Mouse (Mus musculus): ENCODE data around the gene Eif3m.
"Not testable (repeated sequence)": the region's sequence is repeated elsewhere in the genome, so short reads cannot be mapped to it uniquely, and the experiment has no call there.

Gene Eif3m

GRCm38 (mm10) chr2:105016967-105017287 is at the start of gene Eif3m:
Gene Eif3m, minus strand, starts transcription at chr2:105017080.
- peak; percentile 95 for DNase-seq (ENCODE audit: low read depth, low spot score)

- DNase-seq (ENCODE audit: low read depth, low spot score): no peak
These were observed 46.0 kb upstream of the Eif3m start for GRCm38 (mm10) chr2:105062741-105063372.

GRCm38 (mm10) chr2:105058577-105059116 is 41.8 kb upstream of the Eif3m start:
- no peak for DNase-seq (ENCODE audit: low read depth, low spot score)

DNA sequence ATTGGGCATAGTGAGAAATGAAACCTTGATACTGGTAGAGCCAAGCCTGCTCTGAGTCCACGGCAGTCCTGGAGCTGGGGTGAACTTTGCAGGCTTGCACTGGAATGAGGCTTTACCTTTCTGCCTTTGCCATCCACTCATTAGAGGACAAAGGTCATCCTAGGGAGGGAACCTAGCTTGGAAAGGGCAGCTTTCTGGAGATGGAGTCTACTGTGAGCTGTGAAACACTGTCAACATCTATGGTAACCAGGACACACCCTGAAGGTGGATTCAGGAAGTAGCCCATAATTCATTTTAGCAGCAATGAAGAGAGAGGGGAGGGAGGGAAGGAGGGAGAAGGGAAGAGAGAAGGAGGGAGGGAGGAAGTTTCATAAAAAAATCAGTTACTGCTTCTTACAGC is 38.6 kb upstream of the Eif3m start:
- DNase-seq (ENCODE audit: low read depth, low spot score): no peak

DNA sequence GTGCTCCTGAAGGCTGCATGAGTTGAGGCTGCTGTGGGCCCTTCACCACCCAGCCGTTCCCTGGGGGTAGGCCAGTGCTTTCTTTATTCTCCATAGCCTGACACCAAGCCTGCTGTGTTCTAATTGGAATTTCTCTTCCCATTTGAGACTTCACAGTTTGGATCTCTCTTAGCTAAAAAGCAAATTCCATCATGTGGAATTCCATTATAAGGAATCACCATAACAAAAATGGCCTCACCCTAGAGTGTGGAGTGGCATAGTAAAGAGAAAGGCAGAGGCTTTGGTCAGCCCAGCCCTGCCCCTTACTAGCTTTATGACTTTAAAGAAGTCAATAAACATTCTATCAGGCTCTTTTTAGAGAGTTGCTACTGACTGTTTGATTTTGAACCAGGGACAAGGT is 31.4 kb upstream of the Eif3m start:
- DNase-seq (ENCODE audit: low read depth, low spot score): peak; percentile 92

GRCm38 (mm10) chr2:105043152-105043551 is 26.3 kb upstream of the Eif3m start:
- DNase-seq (ENCODE audit: low read depth, low spot score): no peak

DNA sequence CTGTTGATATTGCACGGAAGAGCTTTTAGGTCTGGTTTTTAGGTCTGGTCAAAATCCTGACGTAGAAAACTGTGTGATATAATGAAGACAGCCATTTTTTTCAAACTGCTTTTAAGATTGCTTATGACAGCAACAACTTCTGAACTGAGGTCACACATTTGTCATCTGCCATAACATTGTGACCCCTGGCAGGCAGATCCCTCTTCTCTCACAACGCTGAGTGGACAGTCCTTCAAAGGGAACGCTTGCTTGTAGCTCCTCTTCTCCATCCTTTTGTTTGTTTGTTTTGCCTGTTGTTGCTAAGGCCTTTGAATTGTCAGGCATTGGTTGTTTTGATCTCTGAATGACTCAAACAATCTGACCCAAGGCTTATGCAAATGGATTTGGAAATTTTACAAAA is 24.0 kb upstream of the Eif3m start:
- no peak for DNase-seq (ENCODE audit: low read depth, low spot score)

- DNase-seq (ENCODE audit: low read depth, low spot score): no peak
These were observed 22.0 kb upstream of the Eif3m start for GRCm38 (mm10) chr2:105038879-105039278.

GRCm38 (mm10) chr2:105037956-105038569 is 21.2 kb upstream of the Eif3m start:
- DNase-seq (ENCODE audit: low read depth, low spot score): peak; percentile 62

DNA sequence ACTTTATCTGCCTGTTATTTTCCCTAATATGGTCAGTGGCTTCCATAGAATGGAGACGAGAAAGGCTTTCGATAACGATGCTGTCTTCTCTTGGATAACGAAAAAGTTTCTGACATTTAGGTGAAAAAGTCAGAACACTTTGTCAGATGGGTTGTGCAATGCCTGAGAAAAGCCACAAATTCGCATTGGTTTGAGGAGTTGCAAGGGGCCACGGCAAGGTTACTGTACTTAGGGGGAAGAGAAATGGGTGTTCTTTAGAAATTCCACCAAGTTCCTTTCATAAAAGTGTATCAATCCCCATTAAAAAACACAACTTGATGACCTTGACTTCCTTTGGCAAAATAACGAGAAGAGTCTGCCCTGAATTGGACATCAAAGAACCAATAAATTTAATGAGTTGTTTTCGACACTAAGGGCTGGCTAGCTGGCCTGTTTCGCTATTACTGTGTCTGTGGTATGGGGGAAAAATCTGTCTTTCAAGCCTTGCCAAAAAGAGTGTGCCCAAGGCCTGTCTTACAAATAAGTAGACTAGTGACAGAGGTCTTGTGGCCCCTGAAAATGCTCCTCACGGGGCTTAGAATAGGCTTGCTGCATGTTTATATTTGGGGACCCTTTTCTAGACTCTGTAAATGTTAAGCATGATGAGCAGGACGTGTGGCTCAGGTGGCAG is 19.7 kb upstream of the Eif3m start:
- no peak for DNase-seq (ENCODE audit: low read depth, low spot score)

GRCm38 (mm10) chr2:105035985-105036384 is 19.1 kb upstream of the Eif3m start:
- no peak for DNase-seq (ENCODE audit: low read depth, low spot score)

GRCm38 (mm10) chr2:105034084-105034483 is 17.2 kb upstream of the Eif3m start:
- DNase-seq (ENCODE audit: low read depth, low spot score): no peak

- no peak for DNase-seq (ENCODE audit: low read depth, low spot score)
These were observed 13.6 kb upstream of the Eif3m start for GRCm38 (mm10) chr2:105030505-105030904.

DNA sequence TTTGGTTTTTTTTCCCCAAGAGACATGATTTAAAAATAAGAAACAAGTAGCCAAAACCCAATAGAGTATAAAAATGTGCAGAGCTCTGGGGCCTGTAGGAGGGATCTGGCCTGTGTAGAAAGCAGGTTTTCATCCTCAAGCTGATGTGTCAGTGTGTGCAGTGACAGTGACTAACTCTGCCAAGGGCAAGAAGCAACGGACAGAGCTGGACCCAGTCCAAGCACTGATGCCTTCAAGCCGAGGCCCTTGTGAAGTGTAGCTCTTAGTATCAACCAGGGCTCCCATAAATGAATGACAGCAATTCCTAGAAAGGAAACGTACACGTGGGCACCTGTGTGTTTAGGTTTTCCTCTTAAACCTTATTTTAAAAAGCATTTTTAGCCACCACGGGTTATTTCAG is 11.9 kb upstream of the Eif3m start:
- no peak for DNase-seq (ENCODE audit: low read depth, low spot score)

DNA sequence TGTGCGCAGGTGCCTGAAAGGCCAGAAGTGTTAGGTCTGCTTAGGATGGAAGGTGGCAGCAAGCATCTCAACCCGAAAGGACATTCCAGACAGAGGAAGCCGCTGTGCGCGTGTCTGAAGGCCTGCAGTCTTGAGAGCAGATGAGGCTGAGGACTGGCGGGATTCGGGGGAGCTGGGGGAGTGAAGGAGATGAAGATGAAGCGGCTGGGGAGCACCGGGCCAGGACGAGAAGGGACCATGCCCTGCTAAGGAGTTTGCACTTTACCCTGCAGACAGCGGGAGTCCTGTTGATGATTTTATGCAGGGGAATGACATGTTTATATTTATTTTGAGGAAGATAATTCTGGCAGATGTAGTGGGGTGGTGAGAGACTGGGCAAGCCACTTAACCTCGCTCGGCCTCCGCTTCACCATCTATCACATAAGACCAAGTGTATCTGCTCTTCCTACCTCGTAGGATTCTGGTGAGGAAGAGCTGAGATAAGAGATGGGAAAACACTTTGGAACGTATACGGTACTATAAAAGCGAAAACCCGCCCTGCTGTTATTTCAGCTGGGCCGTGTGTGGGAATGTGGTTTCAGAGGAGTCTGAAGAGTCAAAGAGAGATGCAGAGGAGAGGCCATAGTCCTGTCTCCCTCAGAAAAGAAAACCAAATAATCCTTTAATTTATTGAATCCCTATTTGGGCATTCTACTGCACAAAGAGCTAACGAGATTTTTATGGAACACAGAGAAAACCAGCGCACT is 10.2 kb upstream of the Eif3m start:
- DNase-seq (ENCODE audit: low read depth, low spot score): peak; percentile 28

DNA sequence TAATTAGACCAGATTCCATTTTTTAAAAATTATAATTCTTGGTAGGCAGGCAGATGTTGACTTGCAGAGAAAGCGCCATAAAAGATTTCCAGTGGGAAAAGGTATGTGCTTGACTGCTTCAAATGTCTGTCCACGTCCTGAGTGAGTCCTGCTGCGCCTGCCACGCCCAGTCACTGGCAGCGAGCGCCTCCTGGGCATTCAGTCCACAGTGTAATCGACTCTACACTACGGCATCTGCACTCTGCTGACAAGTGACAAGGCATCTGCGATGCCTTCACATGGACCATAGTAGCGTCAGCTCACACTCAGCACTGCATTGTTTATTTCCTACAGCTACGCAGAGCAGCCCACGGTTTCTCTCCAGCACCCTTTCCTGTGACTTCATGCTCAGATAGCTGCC is 8.7 kb upstream of the Eif3m start:
- DNase-seq (ENCODE audit: low read depth, low spot score): not testable (repeated sequence)

DNA sequence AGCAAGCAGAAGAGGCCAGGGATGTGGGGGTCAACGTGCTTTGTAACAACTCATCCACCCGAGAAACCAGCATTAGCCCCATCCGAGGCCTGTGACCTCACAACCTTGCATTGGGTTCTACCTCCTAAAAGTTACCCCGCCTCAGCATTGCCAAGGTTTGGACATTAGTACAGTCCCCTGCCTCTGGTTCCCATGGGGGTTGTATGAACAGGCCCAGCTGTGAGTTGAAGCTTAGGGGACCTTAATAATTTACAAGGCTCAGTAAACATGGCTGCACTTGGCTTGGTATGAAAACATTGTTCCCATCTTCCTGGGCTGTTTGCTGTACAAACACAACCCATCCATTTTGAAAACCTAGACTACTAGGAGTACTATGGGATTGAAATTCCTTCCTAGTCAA is 6.9 kb upstream of the Eif3m start:
- no peak for DNase-seq (ENCODE audit: low read depth, low spot score)

DNA sequence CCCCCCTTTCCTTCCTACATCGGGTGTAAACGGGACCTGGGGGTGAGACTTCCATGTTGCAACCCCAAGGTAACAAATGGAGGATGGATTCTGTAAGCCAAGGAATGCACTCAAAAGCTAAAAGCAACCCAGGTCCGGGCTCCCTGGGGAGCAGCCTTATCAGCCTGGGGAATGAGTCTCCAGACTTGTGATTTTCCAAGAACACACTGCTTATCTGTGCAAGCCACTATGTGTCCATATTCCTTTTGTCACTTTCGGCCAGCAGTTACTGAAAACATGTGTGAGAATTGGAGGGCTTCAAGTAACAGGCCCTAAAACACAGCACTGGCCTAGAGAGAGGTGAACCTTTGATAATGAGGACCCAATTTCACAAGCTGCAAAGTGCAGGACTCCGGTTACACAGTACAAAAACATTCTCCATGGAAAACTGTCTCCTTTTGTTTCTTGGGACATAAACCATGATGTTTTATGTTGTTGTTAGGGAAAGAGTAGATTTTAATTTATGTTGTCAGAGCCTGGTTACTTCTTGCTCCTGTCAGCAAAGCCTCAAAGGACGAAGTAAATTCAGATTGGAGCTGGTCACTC is 6.2 kb upstream of the Eif3m start:
- no peak for DNase-seq (ENCODE audit: low read depth, low spot score)

- no peak for DNase-seq (ENCODE audit: low read depth, low spot score)
These were observed 5.0 kb upstream of the Eif3m start for GRCm38 (mm10) chr2:105021836-105022235.

DNA sequence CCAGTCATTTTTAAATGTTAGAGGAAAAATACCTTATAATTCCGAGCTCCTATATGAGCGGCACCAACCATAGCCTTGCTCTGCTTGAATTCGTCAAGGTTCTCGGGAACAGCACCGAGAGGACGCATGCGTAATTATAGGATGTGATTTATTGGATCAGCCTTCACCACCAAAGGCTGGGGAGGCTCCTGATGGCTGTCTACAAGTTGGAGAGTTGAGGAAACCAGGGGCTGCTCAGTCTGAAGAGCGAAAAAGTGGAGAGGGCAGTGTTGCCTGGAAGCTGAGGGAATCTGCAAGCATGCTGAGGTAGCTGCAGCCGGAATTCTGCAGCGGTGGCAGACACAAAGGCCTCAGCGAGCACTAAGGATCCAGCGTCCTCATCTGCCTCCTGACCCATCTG is 4.4 kb upstream of the Eif3m start:
- DNase-seq (ENCODE audit: low read depth, low spot score): no peak

DNA sequence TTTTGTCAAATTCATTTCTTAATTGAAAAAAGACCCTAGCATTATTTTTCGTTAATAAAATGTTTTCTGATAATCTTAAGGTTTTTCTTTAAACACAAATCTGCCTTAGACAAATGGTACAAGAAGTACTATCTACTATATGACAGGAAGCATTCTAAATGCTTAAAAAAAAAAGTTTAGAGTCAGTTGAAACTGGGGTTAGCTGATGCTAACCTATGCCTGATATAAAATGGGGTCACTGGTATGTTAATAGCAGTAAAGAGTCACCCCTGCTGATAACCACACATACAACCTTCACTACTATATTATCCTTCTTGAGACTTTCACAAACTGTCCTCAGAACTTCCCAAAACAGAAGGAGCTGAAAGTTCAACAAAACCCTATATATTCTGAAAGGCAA is 2.6 kb upstream of the Eif3m start:
- DNase-seq (ENCODE audit: low read depth, low spot score): no peak

DNA sequence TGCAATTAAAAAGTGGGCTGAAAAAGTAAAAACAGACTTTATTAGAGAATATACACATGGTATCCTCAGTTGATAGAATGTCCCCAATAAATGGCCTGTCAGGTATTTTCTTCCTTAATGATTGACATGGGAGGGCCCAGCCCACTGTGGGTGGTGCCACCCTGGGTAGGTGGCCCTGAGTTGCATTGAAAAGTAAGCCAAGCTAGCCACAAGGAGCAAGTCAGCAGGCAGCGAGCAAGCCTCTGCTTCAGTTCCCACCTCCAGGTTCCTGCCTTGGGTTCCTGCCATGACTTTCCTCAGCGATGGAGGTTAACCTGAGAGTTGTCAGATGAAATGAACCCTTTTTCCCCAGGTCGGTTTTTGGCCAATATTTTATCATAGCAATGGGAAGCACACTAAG is 922 bp upstream of the Eif3m start:
- DNase-seq (ENCODE audit: low read depth, low spot score): peak; percentile 16
